Mouse (Mus musculus): Measurements from ENCODE around the gene Gm42906.

The Gm42906 gene

GRCm38 (mm10) chr5:151232576-151233299 is 195.2 kb downstream of the Gm42906 start:
- no peak for DNase-seq (ENCODE audit: low spot score)

DNA sequence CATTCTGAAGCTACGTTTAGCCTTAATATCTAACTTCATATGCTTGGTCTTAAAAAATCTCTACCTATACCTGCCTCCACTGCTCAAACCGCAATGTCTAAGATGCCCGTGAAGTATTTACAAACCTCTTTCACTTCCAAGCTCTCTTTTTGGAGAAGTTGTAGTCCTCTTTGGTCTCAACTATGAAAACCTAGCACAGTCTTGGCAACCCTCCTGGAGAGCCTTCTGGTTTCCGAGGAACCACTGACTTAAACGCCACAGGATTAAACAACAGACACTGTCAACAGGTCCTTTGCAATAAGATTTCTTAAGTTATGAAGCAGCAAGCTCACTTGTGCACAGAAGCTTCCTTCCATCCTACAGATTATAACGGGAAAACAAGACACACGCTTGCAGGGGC is 196.1 kb downstream of the Gm42906 start:
- peak; percentile 8 for DNase-seq (ENCODE audit: low spot score)

DNA sequence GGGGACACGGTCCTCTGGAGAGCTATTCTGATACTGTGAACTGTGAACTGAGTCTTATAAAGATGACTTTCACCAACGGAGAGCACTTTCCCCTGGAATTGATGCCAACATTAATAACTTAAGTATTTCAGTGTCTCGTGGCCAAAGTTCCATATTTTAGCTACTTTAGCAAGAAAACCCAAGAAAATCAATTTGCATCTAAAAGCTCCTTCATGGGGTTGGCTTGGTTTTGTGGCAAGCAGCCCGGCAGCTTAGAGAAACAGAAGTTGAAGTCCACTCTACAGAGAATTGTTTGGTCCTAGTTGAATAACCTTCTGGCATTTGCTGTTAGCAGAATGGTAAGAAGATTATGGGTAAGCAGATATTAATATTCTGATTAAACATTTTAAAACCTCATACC is 196.6 kb downstream of the Gm42906 start:
- DNase-seq (ENCODE audit: low spot score): peak; percentile 12

DNA sequence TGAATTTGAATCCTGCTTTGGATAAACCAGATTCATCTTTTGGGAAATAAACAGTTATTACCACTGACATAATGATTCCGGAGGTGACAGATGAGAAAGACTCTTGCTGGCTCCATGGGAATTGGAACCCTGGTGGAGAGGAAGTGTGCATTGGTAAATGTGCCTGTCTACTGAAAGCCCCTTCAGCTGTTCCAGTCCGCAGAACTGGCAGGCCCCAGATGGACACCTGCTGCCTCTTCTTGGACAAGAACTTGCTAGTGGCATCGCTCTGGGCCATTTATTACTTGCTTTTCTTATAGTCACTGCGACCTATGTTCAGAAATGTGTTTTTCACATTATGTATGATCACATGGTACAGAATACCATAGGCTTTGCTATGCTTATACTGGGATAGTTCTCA is 197.5 kb downstream of the Gm42906 start:
- no peak for DNase-seq (ENCODE audit: low spot score)

- DNase-seq (ENCODE audit: low spot score): no peak
These were observed 199.5 kb downstream of the Gm42906 start for GRCm38 (mm10) chr5:151228367-151229005.

DNA sequence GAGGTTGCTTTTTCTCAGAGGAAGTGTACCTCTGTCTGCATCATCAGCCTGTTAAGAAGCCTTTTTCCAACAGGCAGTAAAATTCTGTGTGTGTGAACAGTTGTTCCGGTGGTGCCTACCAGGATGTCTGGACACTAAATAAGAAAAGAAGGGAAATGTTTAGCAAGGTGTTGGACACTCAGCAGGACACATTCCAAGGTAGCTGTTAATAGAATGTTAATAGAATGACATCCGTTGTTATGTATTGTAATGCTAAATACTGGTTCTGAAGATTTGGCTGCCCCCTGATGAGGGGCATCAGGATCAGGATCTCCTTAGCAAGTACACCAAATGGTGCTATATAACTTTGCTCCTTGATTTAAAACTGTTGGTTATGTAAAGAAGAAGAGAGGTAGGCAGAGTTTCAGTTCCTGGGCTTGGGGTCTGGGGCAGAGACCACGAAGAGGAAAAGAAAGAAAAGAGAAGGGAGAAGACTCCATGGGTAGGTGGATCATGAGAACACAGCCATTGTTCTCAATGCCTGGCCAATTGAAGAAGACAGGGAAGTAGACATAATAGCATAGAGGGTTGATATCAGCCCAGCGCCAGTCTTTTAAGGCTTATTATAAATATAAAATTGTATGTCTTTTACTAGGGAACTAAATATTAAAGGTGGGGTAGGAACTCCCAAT is 204.1 kb downstream of the Gm42906 start:
- DNase-seq (ENCODE audit: low spot score): no peak

DNA sequence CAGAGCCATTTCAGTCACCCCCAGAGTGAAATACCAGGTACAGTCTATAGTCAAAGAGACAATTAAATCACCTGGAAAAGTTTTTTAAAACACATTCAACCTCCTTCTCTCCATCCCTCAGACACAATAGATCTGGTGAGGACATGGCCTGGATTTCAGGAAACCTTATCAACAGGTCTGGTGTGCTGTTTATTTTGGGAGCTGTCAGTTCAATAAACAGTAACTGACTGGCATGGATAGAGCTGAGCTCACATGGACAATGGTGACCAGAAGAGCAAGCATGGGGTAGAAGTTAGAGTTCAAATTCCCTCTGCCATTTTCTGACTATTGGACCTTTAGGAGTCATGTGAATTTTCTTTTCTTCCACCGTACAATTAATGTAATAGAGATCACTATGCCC is 205.2 kb downstream of the Gm42906 start:
- no peak for DNase-seq (ENCODE audit: low spot score)

DNA sequence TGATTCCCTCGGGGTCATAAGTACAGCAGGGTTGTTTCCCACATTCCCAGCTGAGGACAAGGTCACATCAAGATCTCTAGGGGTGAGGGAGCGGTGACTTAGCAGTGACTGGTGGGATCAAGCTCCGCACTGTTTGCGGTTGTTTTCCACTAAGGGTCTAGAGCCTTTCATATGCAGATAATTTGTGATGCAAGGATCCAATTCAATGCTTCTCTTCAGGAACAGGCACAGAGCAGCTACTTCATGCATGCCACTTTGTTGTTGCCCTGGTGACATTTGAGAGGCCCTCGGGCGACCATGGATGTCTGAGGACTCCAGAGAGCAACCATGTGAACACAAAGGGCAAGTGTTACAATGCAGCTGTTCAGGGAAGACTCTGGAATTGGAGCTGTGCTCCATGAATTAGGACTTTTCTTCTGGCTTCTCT is 209.3 kb downstream of the Gm42906 start:
- DNase-seq (ENCODE audit: low spot score): no peak

- DNase-seq (ENCODE audit: low spot score): no peak
These were observed 214.9 kb downstream of the Gm42906 start for GRCm38 (mm10) chr5:151213097-151213496.

DNA sequence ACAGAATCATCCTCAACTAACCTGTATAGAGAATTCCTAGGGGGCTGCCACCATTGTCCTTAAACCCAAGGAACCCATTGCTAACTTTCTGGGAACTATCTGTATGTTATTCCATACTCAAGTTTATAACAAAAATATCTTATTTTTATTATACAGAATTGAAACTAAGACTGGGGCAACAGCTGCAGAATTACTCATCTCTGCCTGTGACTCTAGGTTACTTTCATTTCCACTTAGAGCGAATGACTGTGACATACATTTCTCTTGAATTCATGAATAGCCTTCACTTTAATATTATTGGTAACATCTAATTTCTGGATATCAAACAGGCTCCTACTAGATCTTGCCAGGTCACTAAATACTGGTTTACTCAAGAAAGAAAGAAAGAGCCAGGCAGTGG is 217.1 kb downstream of the Gm42906 start:
- no peak for DNase-seq (ENCODE audit: low spot score)

DNA sequence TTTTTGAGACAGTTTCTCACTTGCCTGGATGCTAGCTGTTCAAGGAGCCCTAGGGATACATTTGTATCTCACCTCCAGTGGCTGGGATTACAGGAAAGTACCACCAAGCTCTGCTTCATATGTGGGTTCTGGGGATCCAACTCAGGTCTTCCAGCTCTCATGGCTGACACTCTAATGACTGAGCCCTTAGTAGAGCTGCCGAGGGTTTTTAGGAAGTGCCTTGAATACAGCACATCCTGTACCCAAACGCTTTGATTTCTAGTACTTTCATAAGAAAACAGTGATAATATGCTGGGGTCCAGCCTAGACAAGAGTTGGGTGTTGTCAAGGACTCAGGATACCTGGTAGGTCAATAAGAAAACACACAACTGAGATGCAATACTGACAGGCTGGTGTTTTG is 217.9 kb downstream of the Gm42906 start:
- DNase-seq (ENCODE audit: low spot score): no peak

- no peak for DNase-seq (ENCODE audit: low spot score)
These were observed 222.9 kb downstream of the Gm42906 start for GRCm38 (mm10) chr5:151205017-151205416.

DNA sequence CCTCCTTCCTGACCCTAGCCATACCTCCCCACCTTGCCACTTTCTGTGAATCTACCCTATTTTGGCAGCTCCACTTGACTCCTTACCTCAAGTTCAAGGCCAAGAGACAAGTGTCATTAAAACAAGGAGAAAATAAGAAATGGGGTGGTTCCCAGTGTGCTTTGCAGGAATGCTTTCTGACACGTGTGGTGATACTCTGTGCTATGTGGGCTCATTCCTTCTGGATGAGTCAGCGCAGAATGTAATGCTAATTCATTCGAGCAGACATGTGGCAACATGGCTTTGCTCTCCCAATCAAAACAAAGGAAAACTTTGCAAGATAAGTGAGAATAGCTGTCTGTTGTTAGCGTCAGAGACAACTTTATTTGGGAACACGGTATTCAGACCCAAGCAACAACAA is 225.0 kb downstream of the Gm42906 start:
- no peak for DNase-seq (ENCODE audit: low spot score)

- DNase-seq (ENCODE audit: low spot score): no peak
These were observed 226.7 kb downstream of the Gm42906 start for GRCm38 (mm10) chr5:151201220-151201619.

DNA sequence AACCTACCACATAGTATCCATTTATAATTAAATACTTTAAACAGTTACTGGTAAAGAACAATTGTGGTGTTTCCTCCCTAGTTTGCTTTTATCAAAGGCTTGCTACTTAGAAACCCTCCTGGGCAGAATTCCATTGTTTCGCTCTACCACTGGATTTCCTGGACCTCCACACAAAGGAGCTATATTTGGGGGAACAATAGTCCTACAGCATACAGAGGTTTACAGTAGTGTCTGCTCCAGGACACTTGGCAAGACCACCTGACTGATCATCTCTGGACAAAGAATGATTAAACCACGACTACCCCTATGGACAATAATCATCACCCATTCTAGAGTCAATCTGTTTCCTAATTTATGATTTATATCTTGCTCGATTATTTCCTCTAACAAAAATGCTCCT is 228.7 kb downstream of the Gm42906 start:
- DNase-seq (ENCODE audit: low spot score): no peak

DNA sequence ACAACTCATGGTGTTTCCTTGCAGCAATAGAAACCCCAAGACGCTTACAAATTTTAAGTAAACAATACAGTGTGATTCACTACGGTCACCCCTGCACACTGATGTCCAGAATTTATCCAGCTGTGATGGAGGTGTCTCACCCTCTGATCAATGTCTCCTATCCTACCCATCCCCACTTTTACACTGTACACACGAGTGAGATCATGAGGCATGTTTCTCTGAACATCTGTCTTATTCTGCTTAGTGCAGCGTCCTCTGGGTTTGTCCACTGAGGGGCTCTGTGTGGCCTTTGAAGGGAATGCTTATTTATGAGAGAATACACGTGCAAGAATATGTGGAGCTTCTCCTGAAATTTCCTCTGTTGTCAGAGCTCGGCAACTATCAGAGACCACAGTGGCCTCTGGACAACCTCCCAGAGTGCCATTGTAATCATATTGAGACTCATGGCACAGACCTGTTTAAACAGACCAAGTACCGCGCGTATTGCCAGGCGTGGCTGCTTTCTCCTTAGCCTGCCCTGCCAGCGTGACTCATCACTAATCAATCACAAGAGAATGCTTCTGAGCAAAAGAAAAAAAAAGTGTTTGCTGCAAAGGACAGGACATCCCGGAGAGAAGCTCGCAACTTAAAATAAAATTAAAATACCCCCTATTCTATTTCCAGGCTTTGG is 231.2 kb downstream of the Gm42906 start:
- DNase-seq (ENCODE audit: low spot score): no peak

DNA sequence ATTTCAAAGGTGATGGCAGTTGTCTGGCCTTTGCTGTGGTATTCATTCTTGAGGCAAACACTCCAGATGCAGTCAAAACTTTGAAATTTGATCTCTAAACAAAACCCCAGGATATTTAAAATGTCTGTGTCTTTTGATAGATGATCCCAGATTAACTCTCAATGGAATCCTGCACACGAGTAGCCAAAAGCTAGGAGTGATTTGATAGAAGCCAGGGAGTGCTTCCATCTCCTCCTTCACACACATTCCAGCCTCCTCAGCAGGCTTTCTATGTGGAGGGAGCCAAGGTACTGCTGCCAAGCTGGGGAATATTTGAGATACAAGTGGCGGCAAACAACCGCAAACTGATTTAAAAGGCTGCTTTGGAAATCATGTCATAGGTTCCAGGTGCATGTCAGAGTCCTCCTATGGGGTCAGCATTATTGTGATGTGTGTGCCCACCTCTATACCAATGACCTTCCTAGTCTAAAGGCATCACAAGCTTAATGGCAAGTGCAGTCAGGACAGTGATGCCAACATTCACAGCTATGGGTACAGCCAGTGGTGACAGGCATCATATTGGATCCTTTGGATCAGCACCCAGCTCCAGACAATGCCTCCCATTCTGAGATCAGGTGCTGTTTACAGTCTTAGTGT is 234.0 kb downstream of the Gm42906 start:
- no peak for DNase-seq (ENCODE audit: low spot score)

DNA sequence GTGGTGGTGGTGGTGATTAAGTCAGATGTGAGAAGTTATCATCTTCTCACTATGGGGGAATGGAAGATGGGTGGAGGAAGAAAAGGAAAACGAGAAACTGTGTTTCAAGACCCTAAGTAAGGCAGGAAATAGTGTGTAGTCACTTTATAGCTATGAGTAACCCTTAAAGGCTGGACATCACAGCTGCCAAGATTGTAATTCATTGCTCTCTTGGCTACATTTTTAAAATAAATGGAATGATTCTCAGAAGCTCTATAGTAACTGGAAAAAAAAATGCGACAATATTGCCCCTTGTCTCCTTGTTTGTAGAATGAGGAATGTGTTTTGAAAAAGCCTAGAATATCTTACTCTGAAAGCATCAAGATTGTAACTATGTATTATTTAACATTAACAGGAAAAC is 235.7 kb downstream of the Gm42906 start:
- no peak for DNase-seq (ENCODE audit: low spot score)

- DNase-seq (ENCODE audit: low spot score): no peak
These were observed 237.2 kb downstream of the Gm42906 start for GRCm38 (mm10) chr5:151190764-151191163.

DNA sequence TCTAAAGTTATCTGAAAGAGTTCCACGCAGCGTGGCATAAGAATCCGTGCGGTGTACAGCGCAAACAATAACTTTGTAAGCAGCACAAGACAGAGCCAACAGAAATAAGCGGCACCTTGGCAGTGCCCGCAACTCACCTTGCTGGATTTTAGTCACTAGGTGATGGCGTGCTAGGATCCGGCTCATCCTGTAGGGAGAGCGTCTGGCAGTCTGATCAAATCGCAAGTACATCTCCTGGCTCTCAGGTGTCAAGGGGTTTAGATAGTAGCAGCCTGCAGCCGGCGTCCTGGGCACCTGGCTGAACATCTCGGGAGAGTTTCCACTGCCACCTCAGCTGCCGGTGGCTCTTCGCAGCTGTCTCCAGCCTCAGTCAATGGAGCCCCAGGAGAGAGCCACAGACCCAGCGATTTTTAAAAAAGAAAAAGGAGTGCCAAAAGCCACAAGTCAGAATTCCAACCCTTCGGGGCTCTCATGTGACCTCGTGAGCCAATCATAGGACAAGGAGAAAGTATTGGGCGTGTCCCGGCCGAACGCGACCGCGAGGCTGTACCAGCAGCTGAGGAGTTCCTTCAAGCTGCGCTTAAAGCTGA is 238.1 kb downstream of the Gm42906 start:
- DNase-seq (ENCODE audit: low spot score): peak; percentile 54

DNA sequence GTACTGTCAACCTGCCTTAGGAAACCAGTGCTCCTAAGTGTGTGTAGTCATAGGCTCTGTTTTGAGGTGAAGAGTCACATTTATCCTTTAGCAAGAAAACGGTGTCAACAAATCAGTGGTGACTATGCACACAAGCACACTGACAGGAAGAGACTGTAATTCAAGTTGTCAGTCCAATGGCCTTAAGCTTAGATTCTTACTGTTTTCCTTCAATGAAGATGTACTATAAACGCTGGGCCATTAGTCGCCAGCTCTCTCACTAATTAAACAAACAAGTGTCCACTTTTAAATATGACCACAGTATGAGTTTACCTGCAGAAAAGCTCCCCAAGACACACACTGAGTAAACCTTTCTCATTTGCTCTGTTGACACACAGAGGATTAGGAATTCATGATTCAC is 238.6 kb downstream of the Gm42906 start:
- DNase-seq (ENCODE audit: low spot score): no peak

DNA sequence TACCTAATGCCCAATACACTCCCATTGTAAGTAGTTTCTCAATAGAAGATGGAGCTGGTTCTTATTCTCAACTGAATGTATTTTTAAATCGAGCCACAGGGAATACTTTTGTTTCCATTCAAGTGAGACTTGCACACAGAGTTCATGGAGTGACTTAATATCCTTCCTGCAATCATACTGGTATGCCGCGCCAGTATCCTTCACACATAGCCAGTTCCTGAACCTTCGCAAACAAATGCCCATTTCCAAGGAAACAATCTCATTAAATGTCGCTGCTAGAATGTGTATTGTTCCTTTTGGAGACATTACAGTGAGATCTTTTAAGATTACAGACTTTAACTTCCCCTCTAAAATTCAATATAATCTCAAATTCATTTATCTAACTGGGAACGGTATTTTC is 239.3 kb downstream of the Gm42906 start:
- DNase-seq (ENCODE audit: low spot score): no peak

Measured in layer of hippocampus, adult 11-12 months (tissue).